Mouse (Mus musculus): Measurements from ENCODE around the gene Cox5a. TPM values are rescaled to one million over a fixed set of nuclear protein-coding genes. Genes with fewer than 3 reads are reported as not detected.

Gene Cox5a
- polyA plus RNA-seq, 1 experiment from 2014 or later: 531 TPM

DNA sequence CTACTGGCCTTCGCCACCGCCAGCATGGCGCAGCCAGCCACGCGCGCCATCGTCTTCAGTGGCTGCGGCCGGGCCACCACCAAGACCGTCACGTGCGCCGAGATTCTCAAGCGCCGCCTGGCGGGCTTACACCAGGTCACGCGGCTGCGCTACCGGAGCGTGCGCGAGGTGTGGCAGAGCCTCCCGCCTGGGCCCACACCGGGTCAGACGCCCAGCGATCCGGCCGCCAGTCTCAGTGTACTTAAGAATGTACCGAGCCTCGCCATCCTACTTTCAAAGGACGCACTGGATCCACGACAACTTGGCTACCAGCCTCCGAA lies 16.7 kb upstream of the Cox5a start:
- H3K9ac ChIP-seq: peak overlapping the region; percentile 37
- H3K4me2 ChIP-seq (replicated peaks): peak overlapping the region; percentile 82
- H3K27ac ChIP-seq: no peak overlapping the region
- peak overlapping the region; percentile 42 for H3K4me3 ChIP-seq
- peak; percentile 59; the same call in 1 of the 2 replicates for ATAC-seq (ENCODE audit: insufficient number of reproducible peaks, insufficient read depth, low FRiP score, low TSS enrichment)
- H3K4me1 ChIP-seq: peaks cover 28% of the 10 kb centered on the region
- H3K9me3 ChIP-seq: no peaks in the 10 kb centered on the region
- H3K27me3 ChIP-seq: peaks cover 75% of the 10 kb centered on the region
- 1% methylated on average over 34 of the region's 34 CpGs for WGBS
- H3K36me3 ChIP-seq: no peaks in the 10 kb centered on the region

DNA sequence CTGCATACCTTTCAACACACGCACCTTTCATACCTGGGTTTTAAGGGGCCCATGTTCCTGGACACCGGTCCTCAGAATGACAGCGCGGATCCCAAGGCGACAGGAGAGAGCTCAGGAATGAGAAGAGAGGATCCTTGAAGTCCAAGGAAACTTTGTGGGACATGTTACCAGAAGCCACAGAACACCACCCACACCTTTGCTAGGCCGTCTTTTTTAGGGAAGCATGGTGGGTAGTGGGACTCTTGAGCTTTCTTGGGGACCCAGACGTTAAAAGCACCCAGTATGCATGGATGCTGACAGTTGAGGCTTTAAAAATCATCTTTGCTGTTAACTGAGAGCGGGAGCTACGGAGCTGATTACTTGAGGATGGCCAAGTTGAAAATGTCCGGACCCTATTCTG lies 16.2 kb upstream of the Cox5a start:
- H3K4me1 ChIP-seq: peaks cover 28% of the 10 kb centered on the region

DNA sequence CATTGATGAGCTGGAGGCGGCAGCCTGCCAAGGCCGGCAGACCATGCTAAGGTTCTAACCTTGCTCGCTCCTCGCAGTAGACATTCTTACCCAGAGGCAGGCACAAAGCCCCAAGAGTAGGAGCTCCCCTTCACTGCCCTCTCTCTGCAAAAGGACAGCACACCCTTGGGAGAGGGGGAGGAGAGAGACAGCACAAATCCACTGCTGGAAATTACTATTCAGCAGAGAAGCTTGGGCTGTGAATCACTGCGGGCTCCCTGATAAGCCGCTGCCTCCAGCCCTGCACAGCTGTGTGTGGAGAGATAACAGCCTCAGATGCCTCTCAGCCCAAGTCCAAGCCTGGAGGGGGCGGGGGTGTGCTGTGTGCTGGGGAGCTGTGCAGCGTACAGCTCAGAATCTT lies 15.4 kb upstream of the Cox5a start:
- Histone ChIP-seq H3K27me3 (peaks cover 62% of the 10 kb centered on the region), H3K27ac (no peak overlapping the region), H3K4me3 (no peak overlapping the region), H3K9me3 (no peaks in the 10 kb centered on the region), H3K9ac (no peak overlapping the region), H3K4me2 (replicated peaks) (no peak overlapping the region), H3K4me1 (peaks cover 28% of the 10 kb centered on the region), H3K36me3 (no peaks in the 10 kb centered on the region)
- ATAC-seq (ENCODE audit: insufficient number of reproducible peaks, insufficient read depth, low FRiP score, low TSS enrichment): no peak
- 5% methylated on average over 8 of the region's 8 CpGs for WGBS

More for the DNA sequence above, 16.2 kb upstream of the Cox5a start:
- Histone ChIP-seq H3K27me3 (peaks cover 70% of the 10 kb centered on the region), H3K4me3 (no peak overlapping the region; the same call in 1 of the 2 replicates), H3K9me3 (no peaks in the 10 kb centered on the region), H3K27ac (no peak overlapping the region), H3K36me3 (no peaks in the 10 kb centered on the region), H3K9ac (no peak overlapping the region), H3K4me2 (replicated peaks) (peak overlapping the region; percentile 82; the same call in 1 of the 2 replicates)
- WGBS: 46% methylated on average over 10 of the region's 10 CpGs
- ATAC-seq (ENCODE audit: insufficient number of reproducible peaks, insufficient read depth, low FRiP score, low TSS enrichment): no peak

DNA sequence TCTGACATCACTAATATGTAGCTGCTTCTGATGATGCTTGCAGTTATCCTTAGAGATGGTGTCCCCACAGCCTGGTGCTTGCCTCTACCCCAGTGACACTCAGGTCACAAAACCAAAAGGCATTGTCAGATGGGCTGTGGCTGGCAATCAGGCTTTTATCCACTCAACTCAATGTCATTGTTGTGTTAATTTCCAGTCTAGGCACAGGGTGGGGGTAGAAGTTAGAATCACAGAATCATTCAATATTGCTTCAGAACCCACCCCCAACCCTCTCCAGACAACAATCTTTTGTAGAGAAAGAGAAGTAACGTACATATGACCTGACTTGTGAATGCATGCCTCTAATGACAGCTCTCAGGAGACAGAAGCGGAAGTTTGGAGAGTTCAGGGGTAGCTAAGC lies 10.5 kb upstream of the Cox5a start:
- ATAC-seq (ENCODE audit: insufficient number of reproducible peaks, insufficient read depth, low FRiP score, low TSS enrichment): no peak
- Histone ChIP-seq H3K4me1 (no peaks in the 10 kb centered on the region), H3K9ac (no peak overlapping the region), H3K36me3 (no peaks in the 10 kb centered on the region), H3K4me2 (replicated peaks) (no peak overlapping the region), H3K4me3 (no peak overlapping the region), H3K9me3 (no peaks in the 10 kb centered on the region), H3K27me3 (peaks cover 13% of the 10 kb centered on the region), H3K27ac (no peak overlapping the region)
- 61% methylated on average over 2 of the region's 2 CpGs for WGBS

DNA sequence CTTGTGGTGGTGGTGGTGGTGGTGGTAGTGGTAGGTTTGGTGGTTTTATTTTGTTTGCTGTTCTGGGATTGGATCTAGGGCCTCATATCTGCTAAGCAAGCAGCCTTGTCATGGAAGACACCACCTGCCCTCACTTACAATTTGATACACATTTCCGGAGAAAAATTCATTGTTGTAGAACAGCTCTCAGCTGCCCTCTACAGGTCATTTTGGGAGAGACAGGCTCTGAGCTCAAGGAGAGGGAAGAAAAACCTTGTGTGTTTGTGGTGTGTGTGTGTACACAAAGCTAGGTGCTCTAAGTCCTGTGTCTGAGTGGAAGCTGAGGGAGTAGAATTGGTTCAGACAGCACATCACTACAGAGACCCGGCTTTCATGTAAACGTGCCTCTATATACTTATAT lies 4.0 kb upstream of the Cox5a start:
- WGBS: 7% methylated on average over 3 of the region's 3 CpGs
- Histone ChIP-seq H3K4me1 (peaks cover 5% of the 10 kb centered on the region), H3K4me2 (replicated peaks) (no peak overlapping the region), H3K9ac (no peak overlapping the region), H3K9me3 (no peaks in the 10 kb centered on the region), H3K27ac (no peak overlapping the region), H3K36me3 (no peaks in the 10 kb centered on the region), H3K4me3 (no peak overlapping the region), H3K27me3 (no peaks in the 10 kb centered on the region)
- no peak for ATAC-seq (ENCODE audit: insufficient number of reproducible peaks, insufficient read depth, low FRiP score, low TSS enrichment)

DNA sequence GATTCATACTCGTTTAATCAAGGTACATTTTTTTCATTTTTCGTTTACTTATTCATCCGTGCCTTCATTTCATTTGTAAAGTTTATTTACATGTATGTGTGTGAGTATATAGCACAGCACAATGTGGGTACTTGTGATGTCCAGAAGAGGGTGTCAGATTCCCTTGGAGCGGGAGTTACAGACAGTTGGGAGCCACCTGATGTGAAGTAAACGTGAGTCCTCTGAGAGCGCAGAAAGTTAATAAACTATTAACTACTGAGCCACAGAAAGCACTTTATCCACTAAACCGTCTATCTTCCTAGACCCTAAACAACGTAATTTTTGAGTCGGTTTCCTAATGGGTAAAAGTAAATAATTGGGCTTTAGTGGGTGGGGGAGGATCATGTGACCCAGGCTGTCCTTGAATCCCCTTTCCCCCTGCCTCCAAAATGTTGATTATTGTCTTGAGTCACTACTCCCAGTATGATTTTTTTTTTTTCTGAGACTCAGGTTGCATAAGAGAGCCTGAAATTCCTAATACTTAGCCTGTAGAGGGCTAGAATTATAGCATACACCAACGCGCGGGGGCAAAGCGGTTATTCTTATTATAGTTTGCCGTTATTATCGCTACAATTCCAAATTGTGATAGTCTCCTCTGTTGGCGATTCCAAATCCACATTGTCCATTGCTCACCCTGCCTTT lies 559 bp upstream of the Cox5a start:
- H3K9ac ChIP-seq: peak overlapping the region; percentile 97
- WGBS: 24% methylated on average over 16 of the region's 16 CpGs
- H3K9me3 ChIP-seq: no peaks in the 10 kb centered on the region
- peak; percentile 9; the same call in 1 of the 2 replicates for ATAC-seq (ENCODE audit: insufficient number of reproducible peaks, insufficient read depth, low FRiP score, low TSS enrichment)
- peak overlapping the region; percentile 85 for H3K27ac ChIP-seq
- peak overlapping the region; percentile 85 for H3K4me2 ChIP-seq (replicated peaks)
- peak overlapping the region; percentile 98 for H3K4me3 ChIP-seq
- H3K27me3 ChIP-seq: no peaks in the 10 kb centered on the region
- H3K4me1 ChIP-seq: peaks cover 14% of the 10 kb centered on the region
- no peaks in the 10 kb centered on the region for H3K36me3 ChIP-seq

DNA sequence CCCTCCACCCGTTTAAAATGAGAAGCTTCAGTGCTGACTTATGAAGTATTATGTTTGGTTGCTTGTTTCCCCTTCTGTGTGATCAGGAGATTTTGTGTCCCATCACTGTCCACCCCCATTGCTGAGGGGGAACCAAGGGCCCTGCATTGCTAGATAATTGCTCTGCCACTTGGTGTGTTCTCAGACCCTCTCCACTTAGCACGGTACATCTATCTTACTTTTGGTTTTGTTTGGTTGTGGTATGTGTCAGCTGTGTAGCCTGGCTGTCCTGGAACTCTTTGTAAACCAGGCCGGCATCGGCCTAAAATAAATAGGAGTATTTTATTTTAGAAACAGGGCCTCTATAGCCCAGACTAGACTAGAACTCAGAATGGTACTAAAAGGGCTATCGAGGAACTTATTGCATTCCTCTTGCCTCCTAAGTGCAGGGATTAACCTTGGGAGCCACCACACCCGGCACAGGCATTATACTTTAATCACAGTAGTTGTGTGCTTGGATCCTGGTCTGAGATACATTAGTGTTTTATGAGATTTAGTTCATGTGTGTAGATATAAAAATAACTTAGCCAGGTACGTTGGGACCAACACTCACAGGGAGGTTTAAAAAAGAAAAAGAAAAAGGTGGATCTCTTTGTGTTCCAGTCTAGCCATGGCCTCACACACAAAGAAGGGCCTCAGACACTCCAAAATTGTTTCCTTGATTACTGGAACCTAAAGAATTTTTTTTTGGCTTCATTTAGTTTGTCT lies 1.2 kb downstream of the Cox5a start:
- Histone ChIP-seq H3K9ac (peak overlapping the region; percentile 97), H3K4me3 (peak overlapping the region; percentile 98), H3K4me1 (peaks cover 14% of the 10 kb centered on the region), H3K36me3 (no peaks in the 10 kb centered on the region), H3K27me3 (no peaks in the 10 kb centered on the region), H3K27ac (no peak overlapping the region), H3K4me2 (replicated peaks) (peak overlapping the region; percentile 85), H3K9me3 (no peaks in the 10 kb centered on the region)
- ATAC-seq (ENCODE audit: insufficient number of reproducible peaks, insufficient read depth, low FRiP score, low TSS enrichment): no peak
- WGBS: 48% methylated on average over 7 of the region's 7 CpGs

DNA sequence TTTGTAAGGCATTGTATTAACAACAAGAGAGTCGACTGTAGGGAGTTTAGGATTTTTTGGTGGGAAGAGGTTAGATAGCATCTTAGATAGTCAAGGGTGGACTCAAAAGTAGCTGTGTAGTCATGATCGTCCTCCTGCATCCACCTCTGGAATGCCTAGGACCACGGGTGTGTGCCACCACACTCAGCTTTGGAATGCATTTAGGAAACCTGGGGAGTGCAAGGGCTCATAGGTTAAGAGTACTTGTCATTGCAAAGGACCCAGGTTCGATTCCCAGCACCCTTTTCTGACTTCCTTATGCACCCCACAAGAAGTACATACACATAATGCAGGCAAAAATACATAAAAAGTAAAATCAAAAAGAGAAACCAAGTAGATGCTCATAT lies 1.8 kb downstream of the Cox5a start:
- no peaks in the 10 kb centered on the region for H3K27me3 ChIP-seq
- H3K27ac ChIP-seq: no peak overlapping the region
- peak overlapping the region; percentile 85 for H3K4me2 ChIP-seq (replicated peaks)
- H3K36me3 ChIP-seq: no peaks in the 10 kb centered on the region
- peaks cover 14% of the 10 kb centered on the region for H3K4me1 ChIP-seq
- 77% methylated on average over 4 of the region's 4 CpGs for WGBS
- H3K9me3 ChIP-seq: no peaks in the 10 kb centered on the region
- peak overlapping the region; percentile 97; the same call in 1 of the 2 replicates for H3K9ac ChIP-seq
- H3K4me3 ChIP-seq: no peak overlapping the region
- no peak for ATAC-seq (ENCODE audit: insufficient number of reproducible peaks, insufficient read depth, low FRiP score, low TSS enrichment)

DNA sequence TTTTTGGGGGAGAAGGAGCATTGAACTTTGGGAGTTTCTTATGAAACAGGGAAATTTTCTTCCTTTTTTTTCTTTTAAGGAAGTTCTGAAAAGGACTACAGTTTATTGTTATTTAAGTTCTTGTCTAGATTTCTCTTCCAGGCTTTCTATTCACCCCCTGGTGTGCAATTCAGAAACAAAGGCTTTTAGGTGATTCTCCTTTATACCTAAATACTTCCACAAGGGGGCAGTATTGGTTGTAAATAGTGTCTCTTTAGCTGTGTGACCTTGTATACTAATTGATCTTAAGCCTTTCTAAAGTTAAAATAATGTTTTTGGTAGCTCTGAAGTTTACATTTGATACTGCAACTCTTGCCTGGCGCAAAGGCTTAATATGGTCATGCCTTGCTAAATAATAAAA lies 2.7 kb downstream of the Cox5a start:
- ATAC-seq (ENCODE audit: insufficient number of reproducible peaks, insufficient read depth, low FRiP score, low TSS enrichment): no peak
- no peaks in the 10 kb centered on the region for H3K27me3 ChIP-seq

DNA sequence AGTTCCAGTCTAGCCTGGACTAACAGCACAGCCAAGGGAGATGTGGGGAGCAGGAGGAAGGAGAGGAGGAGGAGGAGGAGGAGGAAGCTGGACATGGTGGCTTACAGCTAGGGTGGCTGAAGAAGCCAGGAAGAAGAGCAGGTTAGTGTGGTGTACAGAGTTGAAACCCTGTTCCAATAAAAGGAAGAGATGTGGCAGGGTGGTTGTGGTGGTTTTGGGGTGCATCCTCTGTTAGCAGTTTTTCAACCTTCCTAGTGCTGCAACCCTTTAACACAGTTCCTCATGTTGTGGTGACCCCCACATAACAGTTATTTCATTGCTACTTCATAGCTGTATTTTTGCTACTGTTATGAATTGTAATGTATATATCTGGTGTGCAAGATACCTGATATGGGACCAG lies 3.4 kb downstream of the Cox5a start:
- Histone ChIP-seq H3K4me3 (no peak overlapping the region), H3K36me3 (no peaks in the 10 kb centered on the region; the same call in 1 of the 2 replicates), H3K9ac (no peak overlapping the region), H3K27me3 (no peaks in the 10 kb centered on the region), H3K27ac (no peak overlapping the region), H3K9me3 (no peaks in the 10 kb centered on the region), H3K4me2 (replicated peaks) (no peak overlapping the region), H3K4me1 (peaks cover 14% of the 10 kb centered on the region)
- no peak for ATAC-seq (ENCODE audit: insufficient number of reproducible peaks, insufficient read depth, low FRiP score, low TSS enrichment)

More for the DNA sequence above, 2.7 kb downstream of the Cox5a start:
- Histone ChIP-seq H3K4me2 (replicated peaks) (no peak overlapping the region), H3K4me1 (peaks cover 14% of the 10 kb centered on the region), H3K27ac (no peak overlapping the region), H3K36me3 (no peaks in the 10 kb centered on the region), H3K9me3 (no peaks in the 10 kb centered on the region), H3K4me3 (no peak overlapping the region), H3K9ac (no peak overlapping the region)
- WGBS: 85% methylated on average over 1 of the region's 1 CpGs

DNA sequence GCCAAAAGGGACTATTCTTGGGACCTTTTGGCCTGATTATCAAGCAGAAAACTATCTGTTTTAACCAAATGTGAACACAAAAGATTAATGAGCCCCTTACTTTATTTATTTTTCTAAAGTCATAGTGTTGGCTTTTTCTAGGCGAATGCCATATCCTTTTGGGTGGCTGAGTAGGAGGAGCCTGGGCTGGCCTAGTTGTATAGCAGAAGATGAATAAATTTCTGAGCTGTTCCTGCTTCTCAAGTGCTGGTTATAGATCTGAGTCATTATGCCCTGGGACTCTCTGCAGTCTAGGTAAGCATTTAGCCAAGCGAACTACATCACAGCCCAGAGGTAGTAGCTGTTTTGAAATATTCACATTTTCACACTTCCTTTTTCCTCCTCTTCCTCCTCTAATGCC lies 4.4 kb downstream of the Cox5a start:
- 89% methylated on average over 2 of the region's 2 CpGs for WGBS
- peaks cover 14% of the 10 kb centered on the region for H3K4me1 ChIP-seq
- no peak overlapping the region for H3K4me3 ChIP-seq
- H3K27me3 ChIP-seq: no peaks in the 10 kb centered on the region
- no peaks in the 10 kb centered on the region; the same call in 1 of the 2 replicates for H3K36me3 ChIP-seq
- no peak overlapping the region for H3K4me2 ChIP-seq (replicated peaks)
- no peak for ATAC-seq (ENCODE audit: insufficient number of reproducible peaks, insufficient read depth, low FRiP score, low TSS enrichment)
- H3K27ac ChIP-seq: no peak overlapping the region
- H3K9ac ChIP-seq: no peak overlapping the region
- H3K9me3 ChIP-seq: no peaks in the 10 kb centered on the region

DNA sequence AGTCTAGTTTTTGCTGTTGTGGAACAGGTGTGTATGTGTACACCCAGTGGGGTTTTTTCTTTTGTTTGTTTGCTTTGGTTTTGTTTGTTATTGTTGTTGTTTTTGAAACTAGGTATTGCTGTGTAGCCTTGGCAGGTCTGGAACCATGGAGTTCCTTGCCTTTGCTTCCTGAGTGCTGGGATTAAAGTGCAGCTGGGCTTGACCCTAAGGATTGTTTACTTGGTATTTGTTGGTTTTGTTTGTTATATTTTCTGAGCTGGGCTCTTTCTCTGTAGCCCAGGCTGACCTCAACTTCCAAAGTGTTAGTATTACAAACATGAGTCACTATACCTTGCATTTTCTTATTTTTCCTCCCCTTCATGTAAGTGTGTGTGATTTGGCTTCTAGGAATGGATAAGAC lies 5.4 kb downstream of the Cox5a start:
- no peaks in the 10 kb centered on the region for H3K9me3 ChIP-seq
- ATAC-seq (ENCODE audit: insufficient number of reproducible peaks, insufficient read depth, low FRiP score, low TSS enrichment): no peak
- H3K9ac ChIP-seq: no peak overlapping the region

More for the DNA sequence above, 5.4 kb downstream of the Cox5a start:
- Histone ChIP-seq H3K27me3 (no peaks in the 10 kb centered on the region), H3K4me1 (peaks cover 14% of the 10 kb centered on the region), H3K27ac (no peak overlapping the region), H3K36me3 (peaks cover 7% of the 10 kb centered on the region), H3K4me2 (replicated peaks) (no peak overlapping the region), H3K4me3 (no peak overlapping the region)

All from embryonic facial prominence, embryonic 12.5 days (tissue).